24 mouse cellular contexts compared by ENCODE assay signal in genomic region chr11:12872399-12872798, GRCm38 (mm10).
A peak's percentile ranks its signal among the peaks of the same experiment; 100 is the strongest.
DNase-seq lines count a peak whose midpoint lies in the region; ATAC-seq and TF ChIP-seq lines count a peak whose summit lies in the region.
"Had no signal": no experiment of that assay in that cellular context is flagged by ENCODE, and none has a peak within 500 bp of the region (broad histone marks: within the 10 kb centered on the region; RNA-seq: fewer than 3 reads in every experiment).

No protein-coding gene starts in this region.

- no peak for TF ChIP-seq CTCF in kidney, adult 2 months (conservative IDR thresholded peaks at IDR 0.05; ENCODE audit: insufficient read depth, insufficient read length, low read depth, low read length)
- no peak for TF ChIP-seq CTCF in left cerebral cortex, adult 2 months (IDR thresholded peaks at IDR 0.05)

- no peak overlapping the region for H3K4me3 ChIP-seq in kidney, adult 2 months (ENCODE audit: insufficient read depth, low read depth, low read length)
- H3K4me3 ChIP-seq in kidney, embryonic 14.5 days (ENCODE audit: low read length), result no peak overlapping the region
- no peak overlapping the region for H3K4me3 ChIP-seq in intestine, embryonic 16.5 days (ENCODE audit: low read length)
- no peak overlapping the region for H3K4me3 ChIP-seq in liver, embryonic 16.5 days (ENCODE audit: low read depth, low read length)
- no peak overlapping the region for H3K4me3 ChIP-seq in left cerebral cortex, adult 2 months
- H3K4me3 ChIP-seq: heart, embryonic 12.5 days; hindbrain, embryonic 10.5 days; megakaryocyte, embryonic 14.5 days; midbrain, embryonic 13.5 days; neural tube, embryonic 12.5 days had no signal

- H3K4me2 ChIP-seq in kidney, embryonic 14.5 days (replicated peaks; ENCODE audit: low read depth, low read length), result no peak overlapping the region
- no peak overlapping the region for H3K4me2 ChIP-seq in intestine, embryonic 16.5 days (ENCODE audit: low read depth, low read length)
- H3K4me2 ChIP-seq in liver, embryonic 16.5 days (ENCODE audit: low read depth, low read length), result no peak overlapping the region
- H3K4me2 ChIP-seq: heart, embryonic 12.5 days; midbrain, embryonic 13.5 days; neural tube, embryonic 12.5 days had no signal

- WGBS in kidney, adult 2 months, result 3% methylated on average over 1 of the region's 1 CpGs
- WGBS in kidney, embryonic 14.5 days, result 22% methylated on average over 1 of the region's 1 CpGs
- WGBS in intestine, embryonic 16.5 days, result 9% methylated on average over 1 of the region's 1 CpGs
- 3% methylated on average over 1 of the region's 1 CpGs for WGBS in liver, embryonic 16.5 days (ENCODE audit: insufficient replicate concordance)

- H3K36me3 ChIP-seq in kidney, adult 2 months (ENCODE audit: control insufficient read depth, insufficient read depth, low read length), result no peaks in the 10 kb centered on the region
- H3K36me3 ChIP-seq in kidney, embryonic 14.5 days (ENCODE audit: control insufficient read depth, insufficient read depth, low read length), result no peaks in the 10 kb centered on the region
- no peaks in the 10 kb centered on the region for H3K36me3 ChIP-seq in intestine, embryonic 16.5 days (ENCODE audit: control insufficient read depth, insufficient read depth, low read length)
- H3K36me3 ChIP-seq in liver, embryonic 16.5 days (ENCODE audit: control insufficient read depth, insufficient read depth), result no peaks in the 10 kb centered on the region
- H3K36me3 ChIP-seq: heart, embryonic 12.5 days; hindbrain, embryonic 10.5 days; midbrain, embryonic 13.5 days; neural tube, embryonic 12.5 days had no signal

- H3K4me1 ChIP-seq in kidney, adult 2 months (ENCODE audit: control insufficient read depth, insufficient read depth, low read length), result peaks cover 3% of the 10 kb centered on the region; the same call in 1 of the 2 replicates
- no peaks in the 10 kb centered on the region for H3K4me1 ChIP-seq in kidney, embryonic 14.5 days (ENCODE audit: control insufficient read depth, insufficient read depth, low read length)
- no peaks in the 10 kb centered on the region for H3K4me1 ChIP-seq in intestine, embryonic 16.5 days (ENCODE audit: control insufficient read depth, insufficient read depth, low read length)
- H3K4me1 ChIP-seq in liver, embryonic 16.5 days (ENCODE audit: control insufficient read depth, low read depth, low read length), result no peaks in the 10 kb centered on the region
- H3K4me1 ChIP-seq: heart, embryonic 12.5 days; hindbrain, embryonic 10.5 days; megakaryocyte, embryonic 14.5 days; midbrain, embryonic 13.5 days; neural tube, embryonic 12.5 days had no signal

- H3K9ac ChIP-seq in kidney, embryonic 14.5 days (ENCODE audit: low read depth, low read length), result no peak overlapping the region
- no peak overlapping the region for H3K9ac ChIP-seq in intestine, embryonic 16.5 days (ENCODE audit: low read depth, low read length)
- no peak overlapping the region for H3K9ac ChIP-seq in liver, embryonic 16.5 days (ENCODE audit: low read depth, low read length)
- H3K9ac ChIP-seq: forebrain, postnatal 0 days; heart, embryonic 12.5 days; midbrain, embryonic 13.5 days; neural tube, embryonic 12.5 days had no signal

- no peak for TF ChIP-seq POLR2A in kidney, adult 2 months (IDR thresholded peaks at IDR 0.05; ENCODE audit: low read depth, low read length)

- H3K27me3 ChIP-seq in kidney, adult 2 months (replicated peaks; ENCODE audit: control insufficient read depth, insufficient read depth, low read length), result no peaks in the 10 kb centered on the region
- H3K27me3 ChIP-seq in kidney, embryonic 14.5 days (ENCODE audit: control insufficient read depth, insufficient read depth, low read length), result no peaks in the 10 kb centered on the region
- no peaks in the 10 kb centered on the region for H3K27me3 ChIP-seq in intestine, embryonic 16.5 days (replicated peaks; ENCODE audit: control insufficient read depth, insufficient read depth, low read length)
- H3K27me3 ChIP-seq in liver, embryonic 16.5 days (ENCODE audit: control insufficient read depth, insufficient read depth, low read depth, low read length), result no peaks in the 10 kb centered on the region
- H3K27me3 ChIP-seq: heart, embryonic 12.5 days; megakaryocyte, embryonic 14.5 days; midbrain, embryonic 13.5 days; neural tube, embryonic 12.5 days had no signal

- no peak for ATAC-seq in kidney, embryonic 14.5 days (ENCODE audit: low FRiP score, low TSS enrichment)
- ATAC-seq in intestine, embryonic 16.5 days, result peak; percentile 90
- peak; percentile 58 for ATAC-seq in liver, embryonic 16.5 days (ENCODE audit: low read depth)
- ATAC-seq: forebrain, postnatal 0 days; midbrain, embryonic 13.5 days had no signal

- H3K27ac ChIP-seq in kidney, adult 2 months (ENCODE audit: insufficient read depth, low read depth, low read length), result no peak overlapping the region
- H3K27ac ChIP-seq in kidney, embryonic 14.5 days (ENCODE audit: low read depth, low read length), result no peak overlapping the region
- peak overlapping the region; percentile 45; the same call in 1 of the 2 replicates for H3K27ac ChIP-seq in intestine, embryonic 16.5 days (ENCODE audit: low read length)
- peak overlapping the region; percentile 60 for H3K27ac ChIP-seq in liver, embryonic 16.5 days (ENCODE audit: low read length)
- no peak overlapping the region for H3K27ac ChIP-seq in left cerebral cortex, adult 2 months
- H3K27ac ChIP-seq: hindbrain, embryonic 10.5 days; midbrain, embryonic 13.5 days; neural tube, embryonic 12.5 days had no signal

- no peaks in the 10 kb centered on the region for H3K9me3 ChIP-seq in kidney, embryonic 14.5 days (ENCODE audit: control insufficient read depth, low read length)
- H3K9me3 ChIP-seq in intestine, embryonic 16.5 days (ENCODE audit: control insufficient read depth, low read length), result no peaks in the 10 kb centered on the region
- H3K9me3 ChIP-seq in liver, embryonic 16.5 days (replicated peaks; ENCODE audit: control insufficient read depth, low read length), result no peaks in the 10 kb centered on the region
- H3K9me3 ChIP-seq: heart, embryonic 12.5 days; hindbrain, embryonic 10.5 days; megakaryocyte, embryonic 14.5 days; midbrain, embryonic 13.5 days; neural tube, embryonic 12.5 days had no signal

- peak; percentile 65 for DNase-seq in kidney, adult 2 months
- peak; percentile 10 for DNase-seq in kidney, postnatal 10 days
- no peak for DNase-seq in natural killer cell, adult 2 months (ENCODE audit: low spot score in 2 of 2)
- no peak for DNase-seq in left cerebral cortex, postnatal 4 days
- no peak for DNase-seq in left cerebral cortex, adult 2 months (ENCODE audit: extremely low spot score in 1 of 2, low spot score in 2 of 2)
- DNase-seq: adrenal gland, postnatal 25 days; cerebellum, adult 9-10 months; forebrain, postnatal 0 days; gastrocnemius, postnatal 14 days; heart, adult 18-20 months; heart, postnatal 10 days; lung, adult 18-20 months; retina, postnatal 1 day; right cerebral cortex, postnatal 25 days; spleen, adult 18-20 months; thymus, postnatal 14 days had no signal

- intact Hi-C loops in left cerebral cortex, postnatal 4 days (cut with DNase I), result no loop called here
- intact Hi-C loops in left cerebral cortex, adult 2 months (cut with DNase I), result no loop called here

Comparison
In these comparisons a context has a peak if more than half of its experiments do, and no peak if none do; other contexts are left out.
1. DNase-seq: peak in kidney, adult 2 months (single experiment) and kidney, postnatal 10 days (single experiment); none in natural killer cell, adult 2 months (0 of 2), left cerebral cortex, postnatal 4 days (single experiment) and left cerebral cortex, adult 2 months (0 of 2).
2. H3K27ac ChIP-seq: peak in intestine, embryonic 16.5 days (single experiment) and liver, embryonic 16.5 days (single experiment); none in kidney, adult 2 months (single experiment), kidney, embryonic 14.5 days (single experiment) and left cerebral cortex, adult 2 months (single experiment).